Mouse (Mus musculus) megakaryocyte, embryonic 14.5 days (primary cell): ENCODE measurements around the gene Slc25a45.

Source experiments
- FLI1 ChIP-seq: IDR thresholded peaks from 2 replicates; pipeline ENCODE4 v1.6.1; 2012; ENCODE audit warnings: low read length, inconsistent platforms, mixed read lengths
- GATA1 ChIP-seq: IDR thresholded peaks from 3 replicates; pipeline ENCODE4 v1.6.1; 2012; ENCODE audit warnings: mixed read lengths, low read length, inconsistent platforms, borderline replicate concordance

GRCm38 (mm10) chr19:5924713-5925093 is 47.1 kb downstream of the Slc25a45 start, which contains the start of gene Cdc42ep2:
- TF ChIP-seq GATA1 = no peak
- TF ChIP-seq FLI1 = no peak
